Mouse (Mus musculus) layer of hippocampus, adult 9-11 months (tissue): ENCODE measurements at regions not wholly inside any gene's neighbourhood (a gene's known extent, or its start where the extent isn't known, plus 50 kb on each side); places are given as distances from the start of the nearest gene placed in this dataset.
A peak's percentile ranks its signal among the peaks of the same experiment; 100 is the strongest.

ENCODE experiments used
- DNase-seq: peaks from one replicate; pipeline ENCODE4 v3.0.0; 2022

DNA sequence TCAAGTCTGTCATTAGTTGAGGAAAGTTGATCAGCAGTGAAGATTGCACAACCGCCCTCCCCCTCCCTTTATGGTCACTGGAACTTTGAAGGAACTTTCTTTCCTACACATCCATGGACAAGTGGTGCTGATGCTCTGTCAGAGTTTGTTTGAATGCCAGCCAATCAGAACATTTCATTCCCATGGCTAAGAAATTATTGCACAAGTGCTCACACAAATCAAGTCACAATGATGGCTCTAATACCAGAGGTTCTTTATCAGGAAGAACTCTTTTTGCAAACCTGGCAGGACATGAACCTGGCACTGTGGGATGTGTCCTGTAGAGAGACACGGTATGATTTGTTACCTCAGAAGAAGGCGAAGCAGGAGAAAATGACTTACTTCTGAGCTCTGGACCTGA is 54.3 kb upstream of the Spry2 start:
- no peak for DNase-seq

DNA sequence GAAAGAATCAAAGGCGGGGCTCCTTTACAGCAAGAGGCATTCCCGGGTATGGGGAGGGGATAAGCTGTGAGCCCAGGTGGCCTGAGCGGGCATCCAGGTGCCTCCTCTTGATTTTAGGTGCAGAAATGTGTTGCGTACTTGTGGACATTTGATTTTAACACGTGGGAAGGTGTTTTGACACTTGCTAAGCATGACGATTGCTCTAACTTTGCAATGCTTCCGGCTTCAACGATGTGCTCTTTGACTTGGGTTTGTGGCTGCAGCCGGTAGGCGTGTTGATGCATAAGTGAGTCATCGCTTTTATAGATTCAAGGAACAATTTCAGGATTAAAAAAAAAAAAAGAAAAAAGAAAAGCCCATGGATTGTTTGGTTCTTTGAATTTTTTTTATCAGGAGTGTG is 58.5 kb upstream of the Spry2 start:
- DNase-seq = no peak

DNA sequence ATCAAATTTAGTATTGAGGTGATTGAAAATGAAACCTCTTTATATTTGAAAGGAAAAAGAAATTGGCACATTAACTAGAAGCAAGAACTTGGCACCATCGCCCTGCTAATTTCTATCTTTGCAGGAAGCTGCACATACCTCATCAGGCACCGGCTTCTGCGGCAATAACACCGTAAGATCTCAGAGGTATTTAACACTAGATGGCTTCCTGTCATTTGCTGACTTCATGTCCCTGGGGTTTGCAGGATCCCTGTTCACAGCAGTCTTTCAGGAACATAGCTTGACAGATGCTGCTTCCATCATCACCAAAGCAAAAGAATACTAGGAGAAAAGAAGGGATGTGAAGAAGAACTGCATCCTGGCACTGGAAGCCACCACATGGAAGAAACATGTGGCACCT is 60.2 kb upstream of the Spry2 start:
- DNase-seq = no peak

DNA sequence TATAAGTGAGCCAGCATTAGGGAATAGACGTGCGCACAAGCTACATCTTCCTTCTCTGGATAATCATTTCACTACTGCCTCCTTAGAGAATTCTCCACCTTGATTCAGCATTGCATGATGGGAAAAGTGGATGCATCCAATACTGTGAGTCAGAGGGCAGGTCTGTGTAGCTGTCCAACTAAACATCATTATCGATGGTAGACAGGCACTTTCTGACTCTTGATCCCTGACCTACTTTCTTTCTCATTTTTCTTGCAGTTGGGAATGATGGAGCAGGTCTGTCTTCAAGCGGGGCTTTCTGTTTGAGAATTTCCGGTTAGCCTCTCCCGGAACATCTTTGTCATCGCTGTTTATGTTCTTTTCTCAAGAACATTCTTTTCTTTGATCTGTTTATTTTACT is 61.4 kb upstream of the Spry2 start:
- DNase-seq = no peak

DNA sequence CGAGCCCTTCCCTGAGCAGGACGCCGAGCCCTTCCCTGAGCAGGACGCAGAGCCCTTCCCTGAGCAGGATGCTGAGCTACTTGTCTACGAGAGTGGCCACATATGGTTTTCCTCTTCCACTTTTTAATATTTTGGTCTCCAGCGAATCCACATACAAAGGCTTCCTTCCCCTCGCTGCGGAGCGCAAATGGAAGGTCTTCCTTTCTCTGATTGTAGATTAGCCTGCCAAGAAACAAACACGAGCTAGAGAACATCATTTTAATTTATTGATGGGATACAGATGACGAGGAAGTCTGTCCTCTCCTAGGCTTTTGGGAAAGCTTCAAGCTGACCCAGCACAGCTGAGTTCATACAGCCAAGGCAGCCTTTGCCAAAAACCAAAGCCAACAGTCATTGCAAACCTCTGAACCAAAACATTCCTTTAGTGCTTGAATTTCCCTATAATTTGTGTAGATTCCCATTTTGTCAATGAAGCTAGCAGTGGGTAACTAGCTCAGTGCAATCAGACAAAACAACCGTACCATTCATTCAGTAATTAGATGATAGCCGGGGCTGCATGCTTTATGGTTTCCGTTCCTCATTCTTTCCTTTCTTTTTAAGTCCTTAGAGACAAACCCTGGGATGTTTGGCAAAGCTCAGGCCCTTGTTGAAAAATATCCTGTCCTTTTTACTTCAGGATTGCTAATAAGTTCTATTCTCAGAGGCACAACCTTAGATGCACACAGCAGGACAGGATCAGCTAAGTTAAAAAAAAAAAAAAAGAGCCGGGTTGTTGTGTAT is 83.1 kb upstream of the Spry2 start:
- no peak for DNase-seq

DNA sequence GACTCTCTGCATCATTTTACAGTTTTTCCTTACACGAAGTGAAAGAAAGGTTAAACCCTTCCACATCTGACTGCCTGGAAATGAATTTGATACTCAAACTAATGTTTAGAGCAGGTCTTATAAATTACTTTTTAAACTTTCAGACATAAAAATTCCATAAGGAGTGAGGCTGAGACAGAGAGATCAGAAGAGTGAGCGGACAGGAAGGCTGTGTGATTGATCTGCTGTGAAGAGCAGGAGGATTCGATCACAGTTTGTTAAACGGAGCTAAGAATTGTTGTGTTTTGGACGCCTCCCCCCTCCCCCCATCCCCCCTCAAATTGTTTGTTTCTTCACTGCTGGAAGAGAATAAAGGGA is 83.7 kb upstream of the Spry2 start:
- no peak for DNase-seq

DNA sequence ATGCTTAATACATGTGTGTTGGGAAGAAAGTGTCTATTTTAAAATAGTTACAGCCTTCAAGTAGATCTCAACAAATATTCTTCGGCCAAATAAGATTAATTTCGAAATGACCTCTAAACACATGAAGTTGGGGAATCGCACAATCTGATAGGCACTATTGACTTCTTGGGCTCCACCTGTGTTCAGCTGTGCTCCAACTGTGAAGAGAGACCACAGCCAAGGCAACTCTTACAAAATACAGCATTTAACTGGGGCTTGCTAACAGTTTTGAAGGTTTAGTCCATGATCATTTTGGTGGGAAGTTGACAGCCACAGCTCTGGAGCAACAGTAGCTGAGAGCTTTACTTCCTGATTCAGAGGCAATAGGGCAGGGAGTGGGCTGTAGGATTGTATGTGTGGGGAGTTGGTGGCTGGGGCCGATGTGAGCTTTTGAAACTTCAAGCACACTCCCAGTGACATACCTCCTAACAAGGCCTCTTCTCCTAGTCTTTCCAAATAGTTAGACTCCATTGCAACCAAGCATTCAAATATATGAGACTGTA is 90.8 kb upstream of the Spry2 start:
- DNase-seq = no peak

DNA sequence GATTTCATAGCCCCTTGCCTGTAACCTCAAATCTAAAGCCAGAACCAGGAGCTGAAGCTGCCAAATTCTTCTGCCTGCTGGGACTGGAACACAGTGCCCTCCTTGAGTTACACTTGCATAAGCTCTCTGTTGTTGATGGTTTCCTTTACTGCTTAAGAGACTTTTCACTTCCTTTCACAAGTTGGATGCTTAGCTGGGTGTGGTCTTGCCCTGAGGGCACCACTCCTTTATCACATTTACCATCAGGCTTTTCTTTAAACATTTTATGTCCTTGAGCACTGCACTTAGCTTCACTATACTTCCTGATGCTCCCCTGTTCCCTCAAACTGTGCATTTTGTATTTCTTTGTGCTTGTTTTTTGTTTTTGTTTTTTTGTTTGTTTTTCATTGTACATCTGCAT is 92.1 kb upstream of the Spry2 start:
- DNase-seq = no peak

DNA sequence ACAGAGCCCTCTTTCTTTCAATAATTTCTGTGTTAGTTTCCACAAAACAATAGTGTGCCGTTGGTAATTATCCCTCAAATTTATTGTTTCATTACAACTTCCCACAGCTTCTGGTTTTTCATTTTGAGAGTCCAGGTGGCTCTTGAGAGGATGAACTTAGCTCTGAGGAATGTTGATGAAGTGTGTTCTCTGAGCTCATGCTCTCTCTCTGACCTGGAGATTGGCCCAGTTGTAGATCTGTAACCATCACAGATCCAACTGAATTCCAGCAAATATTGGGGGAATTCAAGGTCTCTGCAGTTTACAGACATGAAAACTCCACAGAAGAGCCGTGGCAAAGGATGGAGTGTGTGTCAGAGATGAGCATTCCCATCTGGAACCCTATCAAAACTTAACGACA is 96.5 kb upstream of the Spry2 start:
- DNase-seq = no peak

DNA sequence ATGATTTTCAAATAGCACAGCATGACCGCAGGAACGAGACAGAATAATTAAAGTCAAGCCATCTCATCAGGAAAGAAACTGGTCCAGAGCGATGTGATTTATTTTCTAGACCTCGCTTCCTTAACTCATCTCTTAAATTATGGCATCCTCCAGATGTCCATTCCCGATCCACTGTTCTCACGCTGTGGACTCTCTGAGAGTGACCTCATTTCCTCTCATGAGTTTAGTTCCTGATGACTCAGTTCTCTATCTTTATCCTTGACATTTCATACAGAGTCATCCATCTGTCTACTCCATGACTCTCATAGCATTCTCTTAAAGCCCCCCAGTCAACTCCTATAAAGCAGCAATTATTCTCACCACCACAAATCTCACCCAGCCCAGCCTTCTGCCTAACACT is 103.2 kb upstream of the Spry2 start:
- no peak for DNase-seq

DNA sequence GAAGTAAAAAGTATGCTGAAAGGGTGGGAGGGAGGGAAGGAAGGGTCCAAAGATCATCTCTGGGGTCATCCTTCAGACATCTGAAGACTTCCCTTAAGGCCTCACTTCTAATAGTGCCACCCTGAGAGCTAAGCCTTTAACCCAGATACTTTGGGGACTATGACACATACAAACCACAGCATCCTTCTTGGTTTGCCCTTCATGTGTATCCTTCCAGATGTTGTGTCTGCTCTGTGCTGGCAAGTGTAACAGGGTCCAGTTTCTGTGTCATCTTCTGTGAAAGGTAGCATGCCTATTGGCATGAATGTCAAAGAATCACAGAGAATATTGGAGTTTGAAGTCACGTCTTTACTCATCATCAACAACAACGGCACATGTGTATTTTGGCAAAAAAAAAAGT is 98.2 kb upstream of the Trim52 start:
- DNase-seq = no peak

DNA sequence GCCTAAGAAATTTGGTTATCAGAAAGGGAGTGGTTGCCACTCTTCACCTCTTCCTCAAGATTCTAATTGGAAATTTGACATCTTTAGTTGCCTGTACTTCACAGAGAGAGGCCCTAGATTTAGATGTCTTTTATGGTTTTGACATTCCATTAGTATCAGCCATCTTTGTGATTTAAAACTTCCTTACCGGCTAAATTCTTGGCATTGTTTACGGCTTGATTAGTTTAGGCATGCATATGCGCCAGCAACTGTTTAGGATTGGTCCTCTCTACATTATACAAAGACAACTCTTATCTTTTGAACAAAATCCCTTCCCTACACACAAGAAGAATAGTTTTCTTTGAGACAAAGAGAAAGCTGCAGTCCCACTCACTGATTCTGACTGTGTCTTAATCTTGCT is 97.0 kb upstream of the Trim52 start:
- DNase-seq = no peak

DNA sequence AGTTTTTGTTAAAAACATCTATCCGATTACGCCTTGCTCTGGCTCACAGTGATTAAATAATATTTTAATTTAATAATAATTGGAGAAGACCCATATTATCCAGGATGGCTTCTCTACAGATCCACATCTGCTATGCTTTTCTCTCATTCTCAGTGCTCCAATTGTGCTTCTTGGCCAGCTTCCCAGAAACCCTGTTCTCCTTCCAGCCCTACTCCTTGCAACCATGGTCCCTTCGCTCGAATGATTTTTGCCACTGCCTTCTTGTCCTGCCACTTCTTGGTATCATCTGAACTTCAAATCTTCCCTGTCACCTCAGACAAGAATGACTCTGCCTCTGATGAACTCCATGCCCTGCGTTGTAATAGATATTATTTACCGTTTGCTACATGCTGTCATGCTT is 95.0 kb upstream of the Trim52 start:
- no peak for DNase-seq

DNA sequence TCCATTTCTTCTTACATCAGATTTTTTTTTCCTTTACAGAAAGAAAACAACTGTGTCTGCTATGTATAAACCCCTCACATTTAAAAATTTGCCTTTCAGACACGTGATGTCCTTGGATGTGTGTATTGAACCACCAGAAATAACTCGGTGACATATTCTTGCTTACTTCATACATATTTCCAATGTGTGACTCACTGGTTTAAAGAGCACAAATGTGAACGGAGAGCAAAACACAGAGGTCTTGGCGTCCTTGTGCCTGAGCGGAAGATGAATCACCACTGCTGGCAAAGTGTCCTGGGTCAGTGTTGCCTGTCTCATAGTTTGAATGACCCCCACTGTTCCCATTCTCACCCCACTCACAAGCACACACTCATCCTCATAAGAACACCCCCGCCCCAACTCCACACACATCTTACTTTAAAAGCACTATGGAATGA is 94.0 kb upstream of the Trim52 start:
- DNase-seq = no peak

DNA sequence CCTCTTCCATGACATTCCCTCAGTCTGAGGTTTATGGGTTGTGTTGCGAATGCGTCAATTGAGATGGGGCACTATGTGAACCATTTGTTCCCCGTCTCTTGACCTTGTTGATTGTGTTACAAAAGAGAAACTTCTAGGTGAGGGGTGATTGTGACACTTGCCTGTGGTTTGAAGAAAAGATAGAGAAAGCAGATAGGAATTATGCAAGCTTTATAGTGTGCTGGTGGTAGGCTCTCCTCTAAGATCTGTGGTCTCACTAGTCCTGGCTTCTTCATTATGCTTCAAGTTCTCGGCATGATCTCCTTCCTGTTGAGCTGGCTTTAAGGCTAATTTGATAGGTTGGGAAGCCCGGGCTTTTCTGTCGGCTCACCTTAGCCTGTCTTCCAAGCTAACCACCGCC is 83.2 kb upstream of the Trim52 start:
- DNase-seq = no peak

DNA sequence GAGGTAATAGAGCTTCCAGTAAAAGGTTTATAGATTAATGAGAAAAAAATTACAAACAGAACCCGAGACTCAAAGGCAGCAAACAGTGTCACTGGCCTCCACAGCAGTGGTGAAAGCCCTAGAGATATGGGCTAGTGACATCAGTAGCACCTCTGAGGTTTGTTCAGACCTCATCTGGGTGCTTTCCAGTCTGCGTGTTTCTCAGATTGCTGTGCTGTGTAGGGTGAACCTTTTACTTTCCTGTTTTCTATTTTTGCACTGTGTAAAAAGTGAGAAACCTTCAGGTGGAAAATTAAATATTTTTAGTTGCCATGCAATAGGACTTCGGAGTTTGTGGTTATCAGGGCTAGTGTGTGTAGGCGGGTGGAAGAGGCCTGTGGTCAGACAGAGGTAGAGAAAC is 79.2 kb upstream of the Trim52 start:
- no peak for DNase-seq

DNA sequence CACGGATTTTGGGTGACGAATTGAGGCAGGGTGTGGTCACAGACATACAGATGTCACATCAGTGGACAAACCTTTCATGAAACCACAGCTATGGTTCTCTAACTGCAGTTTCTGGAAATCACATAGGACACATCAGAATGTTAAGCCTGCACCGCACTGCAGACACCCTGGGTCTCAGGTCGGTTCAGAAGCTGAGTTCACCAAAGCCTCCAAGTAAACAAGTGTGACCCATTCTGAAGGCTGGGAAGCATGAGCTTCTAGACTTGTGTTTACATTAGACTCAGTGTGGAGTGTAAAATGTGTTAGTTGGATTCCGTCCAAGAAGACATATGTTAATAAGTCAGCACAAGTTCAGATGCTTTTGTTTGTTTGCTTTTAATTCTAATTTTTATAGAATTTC is 78.3 kb upstream of the Trim52 start:
- DNase-seq = no peak

DNA sequence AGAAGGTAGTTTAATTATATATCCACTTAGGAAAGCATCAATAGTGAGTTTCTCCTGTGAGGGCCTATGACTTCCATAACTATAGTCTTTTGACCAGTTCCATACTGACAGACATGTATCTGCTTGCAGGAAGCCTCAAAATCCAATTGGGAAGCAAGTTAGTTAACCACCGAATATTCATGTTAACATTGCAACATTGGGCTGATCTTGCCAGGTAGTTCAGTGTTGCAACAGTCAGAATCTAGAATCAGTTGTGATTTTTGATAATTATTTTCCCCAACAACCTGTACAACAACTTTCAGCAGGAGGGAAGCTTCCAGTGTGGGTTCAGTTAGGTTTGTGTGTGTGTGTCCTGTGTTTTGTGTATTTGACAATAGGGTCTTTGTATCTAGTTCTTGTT is 74.9 kb upstream of the Trim52 start:
- DNase-seq = no peak

DNA sequence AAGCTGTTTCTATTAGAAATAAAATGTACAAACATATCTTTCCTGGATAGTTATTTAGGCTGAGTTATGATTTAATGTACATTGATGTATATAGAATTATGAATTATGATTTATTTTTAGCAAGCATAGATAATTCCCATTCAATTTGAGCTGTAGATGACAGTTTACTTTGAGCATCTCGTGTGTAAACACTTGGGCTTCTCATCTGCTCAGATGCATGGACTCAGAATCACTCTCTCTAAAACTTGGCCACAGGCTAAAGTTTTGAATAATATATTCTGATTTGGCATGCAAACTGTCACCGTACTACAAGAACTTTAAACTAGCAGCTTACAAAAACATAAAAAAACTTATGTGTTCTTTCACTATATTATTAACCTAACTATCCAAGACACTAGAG is 72.2 kb upstream of the Trim52 start:
- no peak for DNase-seq

DNA sequence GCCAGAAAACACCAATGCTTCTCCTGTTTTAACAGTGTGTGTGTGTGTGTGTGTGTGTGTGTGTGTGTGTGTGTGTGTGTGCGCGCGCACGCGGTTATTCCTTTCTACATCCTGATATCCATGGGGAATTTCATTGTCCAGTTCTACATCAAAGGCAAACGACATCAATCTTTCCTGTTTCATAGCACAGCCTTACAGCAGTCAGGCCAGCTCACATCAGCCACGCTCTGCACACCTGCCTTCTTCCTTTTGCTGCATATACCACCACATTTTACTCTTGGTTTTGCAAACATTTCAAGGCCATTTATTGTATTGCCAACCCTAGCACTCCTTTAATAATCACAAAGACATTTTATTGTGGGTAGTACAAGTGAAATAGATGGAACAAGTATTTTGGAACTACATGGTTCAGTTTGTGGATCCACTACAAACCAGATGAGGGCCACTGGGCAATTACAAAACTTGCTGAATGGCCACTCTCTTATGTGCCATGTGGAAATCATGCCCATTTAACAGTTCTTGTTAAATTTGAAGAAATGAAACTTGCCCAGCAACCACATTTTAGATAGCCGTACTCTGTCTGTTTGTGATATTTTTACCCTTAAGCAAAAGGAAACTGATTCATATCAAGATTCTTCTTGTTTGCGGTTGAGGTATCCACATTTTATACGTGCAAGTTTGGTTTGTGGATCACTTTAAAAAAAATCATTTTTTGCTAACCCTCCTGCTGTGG is 70.9 kb upstream of the Trim52 start:
- DNase-seq = no peak

DNA sequence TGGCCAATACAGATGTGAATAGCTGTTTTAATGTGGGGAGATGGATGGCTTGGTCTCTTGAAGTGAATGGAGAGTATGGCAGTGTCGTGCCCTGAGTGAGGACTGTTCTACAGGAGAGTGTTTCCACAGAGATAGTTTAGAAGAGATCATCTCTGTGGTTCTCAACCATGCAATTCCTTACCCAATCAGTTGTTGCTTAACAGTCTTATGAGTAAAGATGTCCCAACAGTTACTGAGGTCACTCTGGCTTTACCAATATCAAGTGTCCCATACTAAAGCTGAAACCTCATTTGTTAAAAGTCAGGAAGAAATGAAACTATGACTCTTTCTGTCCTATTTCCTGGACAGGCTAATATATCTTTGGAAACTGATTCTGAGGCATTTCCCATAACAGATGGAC is 61.7 kb upstream of the Trim52 start:
- DNase-seq = no peak

DNA sequence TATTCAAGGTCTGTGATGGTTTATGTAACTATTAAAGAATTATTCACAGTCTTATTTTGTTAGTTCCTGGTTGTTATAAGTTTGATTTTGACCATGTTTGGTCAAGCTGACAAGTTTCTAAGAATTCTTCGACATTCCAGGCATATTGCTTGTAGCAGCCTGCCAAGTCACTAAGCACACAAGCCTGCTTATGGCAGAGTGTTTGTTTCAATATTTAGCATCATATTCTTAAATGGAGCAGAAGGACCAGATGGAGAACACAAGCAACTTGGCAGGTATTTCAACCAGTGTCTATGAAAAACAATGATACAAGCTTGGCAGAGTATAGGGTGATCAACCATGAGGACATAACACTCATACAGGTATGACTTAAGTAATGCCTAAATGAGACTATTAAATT is 55.8 kb upstream of the Trim52 start:
- DNase-seq = peak; percentile 26

DNA sequence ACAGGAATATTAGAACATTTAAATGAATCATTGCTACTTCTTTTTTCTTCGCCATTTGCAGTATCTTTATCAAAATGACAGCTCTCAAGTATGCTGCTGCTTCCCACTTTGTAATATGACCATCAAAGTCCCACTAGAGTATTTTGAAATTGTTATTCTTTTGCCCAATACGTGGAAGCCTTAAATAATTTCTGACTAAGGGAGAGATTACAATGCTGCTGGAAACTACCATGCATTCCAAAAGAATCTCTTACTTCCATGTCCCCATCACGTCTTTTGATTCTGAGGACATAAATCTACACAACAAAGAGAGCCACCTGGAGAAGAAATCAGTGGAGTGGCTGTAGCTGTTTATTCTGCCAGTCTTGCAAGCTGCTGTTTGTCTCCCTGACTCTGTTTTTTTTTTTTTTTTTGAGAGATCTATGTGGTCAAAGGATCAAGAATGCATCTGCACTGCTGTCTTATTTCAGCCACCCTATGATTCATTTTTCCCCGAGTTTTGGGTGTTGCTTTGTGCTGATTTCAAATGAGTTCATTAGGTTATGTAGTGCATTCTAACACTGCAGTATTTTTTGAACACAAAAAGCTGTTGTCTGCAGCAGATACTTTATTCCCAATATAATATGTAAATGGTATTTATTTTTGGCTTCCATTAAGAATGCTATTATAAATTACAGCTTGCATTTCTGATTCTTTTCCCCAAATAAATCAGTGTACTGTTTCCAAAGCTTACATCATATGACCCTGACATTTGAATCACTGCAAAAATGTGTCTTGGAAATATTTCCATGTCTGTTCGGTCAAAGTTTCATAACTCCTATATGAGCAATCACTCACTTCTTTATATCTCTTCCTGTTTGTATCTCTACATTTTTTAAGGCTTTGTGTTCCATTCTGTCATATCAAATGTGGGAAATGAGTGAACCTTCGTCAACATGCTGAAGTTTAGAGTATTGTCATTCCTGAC is 53.1 kb upstream of the Trim52 start:
- DNase-seq = no peak
